Mouse (Mus musculus) forebrain, embryonic 15.5 days (tissue): ENCODE measurements at regions not wholly inside any gene's neighbourhood (a gene's known extent, or its start where the extent isn't known, plus 50 kb on each side); places are given as distances from the start of the nearest gene placed in this dataset.

Experiments
- ATAC-seq: fragments of 200-750 bp; cut with Nextera tagmentation; replicated peaks from 2 replicates; pipeline ENCODE4 v1.8.0; 2017; ENCODE audit warnings: mild to moderate bottlenecking, moderate TSS enrichment, moderate library complexity
- H3K27ac ChIP-seq: fragments of 300-500 bp; sonication (generic); replicated peaks from 2 replicates; pipeline ENCODE4 v1.5.1; 2015; ENCODE audit warnings: mild to moderate bottlenecking, inconsistent platforms
- H3K27me3 ChIP-seq: fragments of 300-500 bp; sonication (generic); 2 replicates; pipeline ENCODE4 v1.6.1; 2015; ENCODE audit warnings: inconsistent platforms
- H3K36me3 ChIP-seq: fragments of 300-500 bp; sonication (generic); 2 replicates; pipeline ENCODE4 v1.6.1; 2015; ENCODE audit warnings: mild to moderate bottlenecking, inconsistent platforms
- H3K4me1 ChIP-seq: fragments of 300-500 bp; sonication (generic); 2 replicates; pipeline ENCODE4 v1.6.1; 2015; ENCODE audit warnings: inconsistent platforms
- H3K4me2 ChIP-seq: fragments of 300-500 bp; sonication (generic); replicated peaks from 2 replicates; pipeline ENCODE4 v1.6.1; 2015; ENCODE audit warnings: mild to moderate bottlenecking, inconsistent platforms
- H3K4me3 ChIP-seq: fragments of 300-500 bp; sonication (generic); 2 replicates; pipeline ENCODE4 v1.5.1; 2015; ENCODE audit warnings: mild to moderate bottlenecking, inconsistent platforms
- H3K9ac ChIP-seq: fragments of 300-500 bp; sonication (generic); replicated peaks from 2 replicates; pipeline ENCODE4 v1.6.1; 2015; ENCODE audit warnings: mild to moderate bottlenecking, inconsistent platforms
- H3K9me3 ChIP-seq: fragments of 300-500 bp; sonication (generic); 2 replicates; pipeline ENCODE4 v1.6.1; 2016; ENCODE audit warnings: inconsistent platforms
- WGBS: fragments of 180-500 bp; shearing (Covaris S2); methylation state at CpG from one replicate; pipeline ENCODE4 v1.1.7; 2015; ENCODE audit warnings: mixed read lengths; 5-methylcytosine and 5-hydroxymethylcytosine counted together

- H3K4me3 ChIP-seq: no peak overlapping the region
- no peaks in the 10 kb centered on the region for H3K9me3 ChIP-seq
- no peak overlapping the region for H3K4me2 ChIP-seq
- 93% methylated on average over 2 of the region's 2 CpGs for WGBS
- no peak overlapping the region for H3K9ac ChIP-seq
- no peaks in the 10 kb centered on the region for H3K4me1 ChIP-seq
- no peak overlapping the region for H3K27ac ChIP-seq
- ATAC-seq: no peak
- no peaks in the 10 kb centered on the region for H3K27me3 ChIP-seq
- H3K36me3 ChIP-seq: no peaks in the 10 kb centered on the region
Measured at GRCm38 (mm10) chr1:186540070-186540469, 165.7 kb downstream of the Tgfb2 start.

DNA sequence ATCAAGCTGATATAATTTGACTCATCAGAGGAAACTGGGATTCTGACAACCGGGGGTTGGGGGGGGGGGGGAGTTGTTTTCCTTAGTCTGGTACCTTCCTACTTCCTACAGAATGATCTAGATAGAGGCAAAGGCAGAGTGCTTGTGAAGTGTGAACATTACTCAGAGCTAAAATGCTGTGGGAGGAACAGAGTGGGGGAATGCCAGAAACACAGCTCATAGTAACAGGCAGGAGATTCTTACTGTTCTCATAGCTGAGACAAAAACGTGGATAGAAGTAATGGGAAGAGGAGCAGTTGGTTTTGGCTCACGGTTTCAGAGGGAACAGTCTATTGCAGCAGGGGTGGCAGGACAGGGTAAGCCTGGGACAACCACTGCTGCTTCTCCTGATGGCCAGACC is 167.6 kb downstream of the Tgfb2 start:
- H3K9ac ChIP-seq: no peak overlapping the region
- no peaks in the 10 kb centered on the region for H3K27me3 ChIP-seq
- no peak overlapping the region for H3K27ac ChIP-seq
- 78% methylated on average over 3 of the region's 3 CpGs for WGBS
- no peak overlapping the region for H3K4me3 ChIP-seq
- H3K36me3 ChIP-seq: no peaks in the 10 kb centered on the region
- no peak overlapping the region for H3K4me2 ChIP-seq
- H3K9me3 ChIP-seq: no peaks in the 10 kb centered on the region
- no peaks in the 10 kb centered on the region for H3K4me1 ChIP-seq
- ATAC-seq: no peak

DNA sequence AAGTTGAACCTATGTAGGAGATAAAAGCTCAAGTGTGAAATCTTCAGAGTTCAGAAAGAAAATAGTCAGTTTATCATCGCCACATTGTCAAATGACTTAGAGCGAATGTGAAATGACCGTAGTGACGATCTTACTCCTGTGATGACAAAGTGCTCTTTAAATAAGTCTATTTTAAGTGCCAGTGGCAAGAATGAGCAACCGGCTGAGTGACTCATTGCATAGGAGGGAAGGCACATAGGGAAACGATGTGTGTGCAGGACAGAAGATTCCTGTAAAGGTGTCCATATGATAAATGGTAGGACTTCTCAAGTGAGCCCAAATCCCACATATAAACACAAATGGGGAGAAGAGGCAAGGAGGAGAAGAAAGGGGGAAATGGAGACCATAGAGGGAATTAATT is 189.8 kb downstream of the Tgfb2 start:
- Histone ChIP-seq H3K4me2 (no peak overlapping the region), H3K9me3 (no peaks in the 10 kb centered on the region), H3K36me3 (no peaks in the 10 kb centered on the region), H3K27ac (no peak overlapping the region), H3K4me1 (no peaks in the 10 kb centered on the region), H3K4me3 (no peak overlapping the region), H3K9ac (no peak overlapping the region), H3K27me3 (no peaks in the 10 kb centered on the region)
- no peak for ATAC-seq
- 92% methylated on average over 6 of the region's 6 CpGs for WGBS

DNA sequence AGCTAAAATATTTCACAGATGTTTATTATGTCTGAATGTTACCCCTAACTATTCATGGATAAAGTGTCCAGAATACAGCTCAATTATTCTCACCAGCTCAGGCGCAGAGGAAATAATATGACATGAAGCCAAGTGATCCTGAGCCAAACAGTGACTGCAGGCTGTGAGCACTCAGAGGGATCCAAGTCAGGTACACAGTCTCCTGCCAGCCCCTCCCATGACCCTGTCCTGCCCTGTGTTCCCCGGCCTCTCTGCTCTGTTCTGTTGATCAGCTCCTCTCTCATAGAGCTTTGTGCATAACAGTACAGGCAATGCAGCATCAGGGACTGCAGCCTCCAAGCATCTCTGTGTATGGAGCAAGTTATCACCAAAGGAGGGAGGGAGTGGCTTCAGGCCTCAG is 190.7 kb downstream of the Tgfb2 start:
- H3K4me3 ChIP-seq: no peak overlapping the region
- H3K27me3 ChIP-seq: no peaks in the 10 kb centered on the region
- no peak overlapping the region for H3K4me2 ChIP-seq
- no peak overlapping the region for H3K27ac ChIP-seq
- no peaks in the 10 kb centered on the region for H3K36me3 ChIP-seq
- H3K9ac ChIP-seq: no peak overlapping the region
- no peaks in the 10 kb centered on the region for H3K4me1 ChIP-seq
- WGBS: 58% methylated on average over 2 of the region's 2 CpGs
- H3K9me3 ChIP-seq: no peaks in the 10 kb centered on the region
- ATAC-seq: no peak

DNA sequence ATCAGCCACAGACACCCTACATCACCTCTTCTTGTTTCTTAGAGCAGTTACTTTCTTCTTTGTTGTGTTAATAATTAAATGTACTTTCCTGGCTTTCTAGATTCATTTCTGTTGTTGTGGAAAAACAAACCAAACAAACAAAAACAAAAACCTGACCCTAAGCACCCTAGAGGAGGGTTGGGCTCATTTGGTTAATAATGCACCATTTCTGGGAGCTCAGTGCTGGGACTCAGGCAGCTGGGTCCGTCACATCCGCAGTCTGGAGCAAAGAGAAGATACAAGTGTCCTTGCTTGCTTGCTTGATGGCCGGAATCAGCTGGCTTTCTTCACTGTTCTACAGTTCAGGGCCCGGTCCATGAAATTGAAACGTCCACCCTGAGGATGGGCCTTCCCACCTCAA is 191.9 kb downstream of the Tgfb2 start:
- no peak for ATAC-seq
- Histone ChIP-seq H3K4me2 (no peak overlapping the region), H3K27me3 (no peaks in the 10 kb centered on the region), H3K4me1 (no peaks in the 10 kb centered on the region), H3K9me3 (no peaks in the 10 kb centered on the region), H3K36me3 (no peaks in the 10 kb centered on the region), H3K27ac (no peak overlapping the region), H3K9ac (no peak overlapping the region), H3K4me3 (no peak overlapping the region)
- 68% methylated on average over 5 of the region's 5 CpGs for WGBS

DNA sequence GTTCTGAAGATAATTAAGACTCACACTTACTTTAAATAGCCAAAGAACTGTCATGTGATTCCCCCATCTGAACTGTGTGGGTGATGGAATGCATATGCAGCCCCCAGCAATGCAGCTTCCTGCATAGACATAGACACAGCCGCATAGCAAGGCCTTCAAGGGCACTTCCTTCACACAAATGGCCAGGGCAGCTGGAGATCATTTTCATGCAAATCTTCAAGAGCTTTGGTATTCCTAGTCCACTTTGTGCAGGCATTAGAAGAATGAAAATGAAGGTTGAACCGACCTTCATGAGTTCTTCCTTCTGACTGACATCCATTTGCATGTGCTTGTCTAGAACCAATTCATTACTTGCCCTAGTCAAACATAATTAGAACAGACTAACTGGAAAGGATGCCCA is 195.3 kb downstream of the Tgfb2 start:
- no peak for ATAC-seq
- Histone ChIP-seq H3K27me3 (no peaks in the 10 kb centered on the region), H3K4me3 (no peak overlapping the region), H3K4me1 (peaks cover 13% of the 10 kb centered on the region), H3K9ac (no peak overlapping the region), H3K4me2 (no peak overlapping the region), H3K9me3 (no peaks in the 10 kb centered on the region), H3K36me3 (no peaks in the 10 kb centered on the region), H3K27ac (no peak overlapping the region)
- 38% methylated on average over 2 of the region's 2 CpGs for WGBS

DNA sequence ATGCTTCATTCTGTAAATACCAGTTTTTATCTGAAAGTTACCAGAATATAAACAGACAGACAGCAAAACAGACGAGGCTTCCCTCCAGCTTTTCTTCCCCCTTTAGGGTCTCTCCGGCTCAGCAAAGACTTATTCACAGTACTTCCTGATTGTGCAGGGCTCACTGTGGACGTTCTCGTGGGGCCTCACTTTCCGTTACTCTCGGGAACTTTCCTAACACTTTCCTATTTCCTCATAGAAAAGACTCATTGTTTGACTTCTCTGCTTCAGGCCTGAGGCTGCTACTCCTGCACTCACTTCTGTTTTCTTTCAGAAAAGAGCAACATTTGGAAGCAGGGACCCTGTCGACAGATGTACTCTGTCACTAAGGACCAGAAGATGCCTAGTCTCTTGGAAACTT is 197.4 kb downstream of the Tgfb2 start:
- WGBS: 48% methylated on average over 7 of the region's 7 CpGs
- ATAC-seq: no peak
- Histone ChIP-seq H3K4me2 (no peak overlapping the region), H3K9ac (no peak overlapping the region), H3K36me3 (no peaks in the 10 kb centered on the region), H3K27ac (no peak overlapping the region), H3K27me3 (no peaks in the 10 kb centered on the region), H3K4me3 (no peak overlapping the region), H3K9me3 (no peaks in the 10 kb centered on the region), H3K4me1 (peaks cover 14% of the 10 kb centered on the region)

GRCm38 (mm10) chr1:186507956-186508355 is 197.8 kb downstream of the Tgfb2 start:
- Histone ChIP-seq H3K27me3 (no peaks in the 10 kb centered on the region), H3K9ac (no peak overlapping the region), H3K4me2 (no peak overlapping the region), H3K4me1 (peaks cover 14% of the 10 kb centered on the region), H3K27ac (no peak overlapping the region), H3K4me3 (no peak overlapping the region), H3K9me3 (no peaks in the 10 kb centered on the region), H3K36me3 (no peaks in the 10 kb centered on the region)
- no peak for ATAC-seq
- WGBS: 83% methylated on average over 8 of the region's 8 CpGs

GRCm38 (mm10) chr1:186506517-186506916 is 199.3 kb downstream of the Tgfb2 start:
- ATAC-seq: peak; percentile 70

DNA sequence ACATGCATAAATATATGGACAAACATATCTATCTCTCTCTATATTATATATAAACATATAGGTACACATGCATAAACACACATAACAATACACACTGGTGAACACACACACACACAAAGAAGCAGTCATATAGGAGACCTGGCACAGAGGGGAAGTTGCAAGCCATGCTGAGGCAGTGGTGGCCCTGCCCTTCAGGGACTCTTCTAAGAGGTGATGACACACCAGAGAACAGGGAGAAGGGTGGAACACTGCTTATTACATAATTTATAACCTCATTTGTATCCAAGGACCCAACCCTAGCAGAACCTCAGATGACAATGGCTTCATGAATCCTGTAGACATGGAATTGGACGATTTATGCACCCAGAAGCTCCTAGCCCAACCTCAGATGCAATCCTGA is 199.9 kb downstream of the Tgfb2 start:
- WGBS: 56% methylated on average over 1 of the region's 1 CpGs
- Histone ChIP-seq H3K27ac (no peak overlapping the region), H3K4me1 (peaks cover 14% of the 10 kb centered on the region), H3K36me3 (no peaks in the 10 kb centered on the region), H3K9me3 (no peaks in the 10 kb centered on the region), H3K4me3 (no peak overlapping the region), H3K27me3 (no peaks in the 10 kb centered on the region), H3K9ac (no peak overlapping the region), H3K4me2 (no peak overlapping the region)
- ATAC-seq: peak; percentile 35; the same call in 1 of the 2 replicates

More at GRCm38 (mm10) chr1:186506517-186506916, 199.3 kb downstream of the Tgfb2 start:
- whole genome bisulfite sequencing: 19% methylated on average over 7 of the region's 7 CpGs
- no peak overlapping the region for H3K4me2 ChIP-seq
- peaks cover 14% of the 10 kb centered on the region for H3K4me1 ChIP-seq
- no peaks in the 10 kb centered on the region for H3K27me3 ChIP-seq
- no peak overlapping the region for H3K4me3 ChIP-seq
- no peak overlapping the region for H3K9ac ChIP-seq
- H3K36me3 ChIP-seq: no peaks in the 10 kb centered on the region
- H3K27ac ChIP-seq: no peak overlapping the region
- no peaks in the 10 kb centered on the region for H3K9me3 ChIP-seq

DNA sequence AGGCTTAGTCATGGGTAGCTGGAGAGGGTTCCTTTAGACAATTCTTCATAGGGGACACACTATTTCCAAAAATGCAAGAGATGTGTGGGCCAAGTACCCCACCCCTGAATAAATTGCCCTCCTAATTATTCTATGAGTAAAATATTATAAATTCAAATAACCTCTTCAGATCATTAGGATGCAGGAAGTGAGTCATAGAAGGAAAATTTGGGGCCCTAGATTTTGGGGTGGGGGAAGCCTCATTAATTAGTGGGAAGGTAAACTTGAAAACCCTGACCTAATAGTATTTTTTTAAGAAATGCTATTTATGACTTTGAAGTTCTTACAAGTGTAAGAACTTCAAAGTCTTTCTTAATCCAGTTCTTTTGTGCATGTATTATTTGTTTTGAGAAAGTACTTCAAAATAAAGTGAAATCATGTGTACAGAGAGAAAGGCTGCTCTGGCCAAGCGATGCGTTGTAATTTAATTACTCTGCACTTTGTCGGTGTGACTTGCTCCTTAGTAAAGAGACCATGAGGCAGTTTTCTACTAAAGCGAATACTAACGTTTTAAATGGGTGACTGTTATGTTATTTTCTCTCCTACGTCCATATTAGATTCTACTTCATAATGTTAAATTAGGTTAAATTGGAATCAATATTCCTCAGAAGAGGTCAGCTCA is 200.6 kb downstream of the Tgfb2 start:
- H3K9ac ChIP-seq: no peak overlapping the region
- 14% methylated on average over 6 of the region's 6 CpGs for WGBS
- H3K27me3 ChIP-seq: no peaks in the 10 kb centered on the region
- no peaks in the 10 kb centered on the region for H3K36me3 ChIP-seq
- no peak overlapping the region for H3K27ac ChIP-seq
- H3K4me3 ChIP-seq: no peak overlapping the region
- 0 out of 2 replicates have a peak, but pooled peaks have one; percentile 59 for ATAC-seq
- H3K9me3 ChIP-seq: no peaks in the 10 kb centered on the region
- H3K4me1 ChIP-seq: peaks cover 14% of the 10 kb centered on the region
- no peak overlapping the region for H3K4me2 ChIP-seq

GRCm38 (mm10) chr1:186501726-186502125 is 204.1 kb downstream of the Tgfb2 start:
- 34% methylated on average over 1 of the region's 1 CpGs for WGBS
- ATAC-seq: no peak
- peaks cover 13% of the 10 kb centered on the region for H3K4me1 ChIP-seq
- no peak overlapping the region for H3K27ac ChIP-seq
- H3K9me3 ChIP-seq: no peaks in the 10 kb centered on the region
- no peak overlapping the region for H3K9ac ChIP-seq
- H3K4me2 ChIP-seq: no peak overlapping the region
- no peak overlapping the region for H3K4me3 ChIP-seq
- H3K27me3 ChIP-seq: no peaks in the 10 kb centered on the region
- no peaks in the 10 kb centered on the region for H3K36me3 ChIP-seq

- WGBS: 86% methylated on average over 1 of the region's 1 CpGs
Measured at GRCm38 (mm10) chr1:186497872-186498271, 207.9 kb downstream of the Tgfb2 start.

More at GRCm38 (mm10) chr1:186497872-186498271, 207.9 kb downstream of the Tgfb2 start:
- H3K4me1 ChIP-seq: no peaks in the 10 kb centered on the region
- ATAC-seq: no peak
- no peaks in the 10 kb centered on the region for H3K9me3 ChIP-seq
- H3K4me3 ChIP-seq: no peak overlapping the region
- no peak overlapping the region for H3K27ac ChIP-seq
- no peaks in the 10 kb centered on the region for H3K36me3 ChIP-seq
- no peak overlapping the region for H3K9ac ChIP-seq
- H3K27me3 ChIP-seq: no peaks in the 10 kb centered on the region
- no peak overlapping the region for H3K4me2 ChIP-seq
